Mouse (Mus musculus): Measurements from ENCODE around the gene Arid5b.
"Not testable (repeated sequence)": the region's sequence is repeated elsewhere in the genome, so short reads cannot be mapped to it uniquely, and the experiment has no call there.

Arid5b gene

GRCm38 (mm10) chr10:68110182-68110581, 168.4 kb downstream of the Arid5b start:
- no peak for DNase-seq (ENCODE audit: low spot score)

DNA sequence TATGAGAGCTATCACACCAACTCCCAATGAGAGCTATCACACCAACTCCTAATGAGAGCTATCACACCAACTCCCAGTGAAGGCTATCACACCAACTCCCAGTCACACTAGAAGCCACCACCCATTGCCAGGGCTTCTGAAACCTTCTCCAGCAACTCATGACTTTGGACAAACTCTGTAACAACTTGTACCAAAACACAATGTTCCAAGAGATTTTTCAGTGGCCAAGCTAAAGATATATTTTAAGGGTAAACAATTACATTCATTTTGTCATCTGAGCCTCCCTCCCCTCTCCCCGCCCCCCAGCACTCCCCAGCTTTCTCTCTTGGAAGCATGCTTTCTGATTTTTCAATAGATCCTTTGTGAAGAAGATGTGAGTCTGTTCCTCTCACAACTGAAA, 168.9 kb downstream of the Arid5b start:
- DNase-seq (ENCODE audit: low spot score), result no peak

DNA sequence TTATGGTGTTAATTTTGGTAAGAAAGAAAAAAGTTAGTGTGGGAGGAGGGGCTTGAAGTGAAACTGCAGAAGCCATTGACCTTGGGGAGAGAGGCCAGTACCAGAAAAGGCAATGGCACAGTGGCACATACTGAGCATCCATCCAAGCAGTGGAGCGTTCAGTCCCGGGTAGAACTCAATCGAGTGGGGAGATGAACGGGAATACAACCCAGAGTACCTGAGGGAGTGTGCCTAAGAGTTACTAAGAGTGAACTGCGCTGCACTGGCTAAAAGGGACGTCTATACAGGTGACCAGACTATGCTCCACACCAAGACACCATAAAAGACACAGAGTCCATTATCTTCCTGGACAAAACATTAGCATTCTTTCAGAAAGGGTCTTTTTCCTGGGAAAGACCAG, 170.8 kb downstream of the Arid5b start:
- no peak for DNase-seq (ENCODE audit: low spot score)

DNA sequence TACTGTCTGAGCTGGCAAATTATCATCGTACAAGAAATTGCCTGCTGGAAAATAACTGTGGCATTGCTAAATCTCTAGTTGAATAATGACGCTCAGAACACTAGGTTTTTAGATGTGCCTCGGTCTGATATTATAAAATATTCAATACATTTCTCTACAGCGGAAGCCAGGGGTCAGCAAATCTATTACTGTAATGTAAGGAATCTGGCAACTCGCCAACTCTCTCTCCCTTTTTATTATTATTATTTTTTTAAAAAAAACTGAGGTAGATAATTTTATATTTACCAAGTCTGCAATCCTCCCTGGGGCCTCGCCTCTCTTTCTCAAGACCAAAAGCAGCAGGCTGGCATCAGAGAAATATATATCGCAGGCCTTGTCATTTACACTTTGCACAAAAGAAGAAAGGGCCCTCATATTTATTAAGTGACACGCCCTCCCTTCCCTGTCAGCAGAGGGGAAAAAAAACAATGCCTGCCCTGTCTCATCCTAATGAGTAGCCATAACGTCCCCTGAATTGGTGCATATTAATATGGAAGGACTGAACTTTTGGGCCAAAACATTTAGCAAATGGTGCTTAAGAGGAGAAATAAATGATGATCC, 172.1 kb downstream of the Arid5b start:
- DNase-seq (ENCODE audit: low spot score), result no peak

- peak; percentile 45 for DNase-seq (ENCODE audit: low spot score)
These were observed 173.4 kb downstream of the Arid5b start for GRCm38 (mm10) chr10:68104881-68105781.

GRCm38 (mm10) chr10:68104481-68104880, 174.1 kb downstream of the Arid5b start:
- DNase-seq (ENCODE audit: low spot score), result no peak

DNA sequence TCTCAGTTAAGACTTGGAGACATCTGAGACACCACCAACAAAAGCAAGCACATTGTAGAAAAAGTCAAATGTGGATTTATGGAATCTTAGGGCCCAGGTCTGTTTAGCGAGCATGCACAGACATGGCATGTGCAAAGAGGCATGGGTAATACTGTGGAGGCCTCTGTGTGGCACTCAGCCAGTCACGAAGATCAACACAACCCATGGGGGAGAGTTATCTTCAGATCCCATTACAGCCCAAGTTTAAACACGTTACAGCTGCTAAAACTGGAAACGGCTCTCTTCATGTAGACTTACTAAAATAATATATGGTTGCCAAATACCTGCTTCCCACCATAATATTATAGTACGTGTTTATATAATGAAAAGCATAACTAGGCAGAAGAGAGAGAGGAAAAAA, 174.6 kb downstream of the Arid5b start:
- no peak for DNase-seq (ENCODE audit: low spot score)

DNA sequence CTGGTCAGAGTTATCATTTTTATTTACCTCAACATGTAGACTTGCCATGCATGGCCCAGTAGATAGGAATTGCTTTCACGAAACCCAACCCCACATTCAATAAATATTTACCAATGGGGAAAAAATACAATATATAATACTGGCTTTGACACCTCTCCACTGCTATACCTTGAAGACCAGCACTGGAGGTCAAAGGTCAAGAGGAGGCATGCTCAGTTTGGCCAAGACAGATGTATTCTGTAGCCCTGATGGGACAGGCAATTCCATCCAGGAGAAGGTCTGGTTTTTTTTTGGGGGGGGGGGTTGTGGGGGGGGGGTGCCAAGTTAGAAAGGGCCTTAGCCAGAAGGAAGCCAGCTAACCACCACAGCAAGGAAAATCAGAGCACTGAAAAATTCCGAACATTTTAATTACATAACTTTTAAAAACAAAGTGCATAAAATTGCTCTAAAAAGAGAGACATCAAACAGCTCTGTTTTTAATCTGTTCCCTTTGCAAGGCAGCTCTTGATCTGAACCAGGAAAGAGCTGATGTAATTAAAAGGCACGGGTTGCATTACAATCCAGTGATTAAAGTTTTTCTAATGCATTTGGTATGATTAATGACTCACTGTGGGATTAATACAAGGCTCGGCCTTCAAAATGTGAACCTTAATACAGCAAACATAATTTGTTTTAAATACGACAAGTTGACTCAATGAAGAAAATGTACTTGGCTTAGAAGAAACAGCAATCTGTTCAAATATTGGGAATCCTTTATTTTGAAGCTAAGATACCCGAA, 175.3 kb downstream of the Arid5b start:
- no peak for DNase-seq (ENCODE audit: low spot score)

DNA sequence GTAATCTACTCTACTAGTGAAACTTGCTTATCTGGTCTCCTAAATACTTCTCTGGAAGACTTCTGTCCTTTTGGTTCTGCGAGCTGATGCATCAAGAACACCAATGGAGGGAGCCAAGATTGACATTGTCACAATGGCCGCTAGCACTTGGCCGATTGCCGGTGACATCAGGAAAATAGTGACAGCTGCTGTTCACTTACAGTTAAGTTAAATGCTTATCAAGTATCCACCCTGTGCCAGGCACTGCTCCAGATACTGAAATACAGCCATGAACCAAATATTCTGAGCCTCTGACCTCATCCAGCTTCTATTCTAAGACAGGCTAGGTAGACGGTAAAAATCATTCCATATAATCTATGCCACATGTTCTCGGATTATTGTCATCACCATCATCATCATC, 176.0 kb downstream of the Arid5b start:
- DNase-seq (ENCODE audit: low spot score), result no peak

- no peak for DNase-seq (ENCODE audit: low spot score)
These were observed 177.3 kb downstream of the Arid5b start for GRCm38 (mm10) chr10:68101251-68101650.

DNA sequence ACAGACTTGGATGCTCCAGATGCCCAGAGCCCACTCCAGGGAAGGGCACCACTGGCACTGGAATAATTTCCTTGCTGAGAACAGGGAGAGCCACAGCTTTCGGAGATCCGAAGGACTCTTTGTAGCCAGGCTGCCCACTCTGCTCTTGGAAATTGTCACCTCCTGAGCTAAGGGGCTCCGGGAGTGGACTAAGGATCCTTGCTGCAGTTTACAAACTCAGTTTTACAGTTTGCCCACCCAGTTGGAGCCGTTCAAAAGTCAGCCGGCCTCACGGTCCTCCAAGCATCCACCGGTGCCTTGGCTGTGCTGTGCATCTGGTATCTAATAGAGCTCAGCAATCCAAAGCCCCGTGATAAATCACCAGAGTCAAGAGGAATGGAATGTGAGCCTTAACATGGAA, 178.0 kb downstream of the Arid5b start:
- DNase-seq (ENCODE audit: low spot score), result no peak

DNA sequence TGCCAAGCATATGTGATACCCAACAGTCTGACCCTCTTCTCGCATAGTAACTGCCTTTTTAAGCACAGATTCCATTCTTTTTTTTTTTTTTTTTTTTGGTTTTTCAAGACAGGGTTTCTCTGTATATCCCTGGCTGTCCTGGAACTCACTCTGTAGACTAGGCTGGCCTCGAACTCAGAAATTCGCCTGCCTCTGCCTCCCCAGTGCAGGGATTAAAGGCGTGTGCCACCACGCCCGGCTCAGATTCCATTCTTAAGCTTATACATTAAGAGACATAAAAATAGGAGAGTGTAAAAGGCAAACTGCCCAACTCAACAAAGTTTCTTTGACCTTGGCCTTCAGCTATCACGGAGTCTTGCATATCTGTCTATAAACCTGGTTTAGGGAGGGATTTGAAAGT, 178.7 kb downstream of the Arid5b start:
- DNase-seq (ENCODE audit: low spot score), result not testable (repeated sequence)

- DNase-seq (ENCODE audit: low spot score), result no peak
These were observed 180.5 kb downstream of the Arid5b start for GRCm38 (mm10) chr10:68097821-68098675.

GRCm38 (mm10) chr10:68096395-68096794, 182.1 kb downstream of the Arid5b start:
- DNase-seq (ENCODE audit: low spot score), result no peak

DNA sequence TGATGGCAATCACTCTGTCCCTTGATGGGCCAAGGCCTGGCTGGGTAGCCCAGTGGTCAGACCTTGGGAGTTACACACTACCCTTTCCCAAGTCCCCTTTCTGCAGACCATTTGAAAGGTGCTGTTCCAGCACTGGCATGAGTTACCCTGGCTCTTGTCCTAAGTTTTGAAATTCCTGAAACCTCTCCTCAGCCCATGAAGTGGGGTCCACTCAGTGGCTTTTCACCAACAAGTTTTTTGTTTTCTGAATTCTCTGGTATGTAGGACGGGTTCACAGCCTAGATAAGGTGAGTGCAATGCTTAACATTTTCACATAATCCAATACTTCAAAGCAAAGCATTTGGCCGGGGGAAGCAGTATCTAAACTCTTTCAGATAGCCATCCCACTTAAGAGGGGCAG, 183.4 kb downstream of the Arid5b start:
- DNase-seq (ENCODE audit: low spot score), result no peak

DNA sequence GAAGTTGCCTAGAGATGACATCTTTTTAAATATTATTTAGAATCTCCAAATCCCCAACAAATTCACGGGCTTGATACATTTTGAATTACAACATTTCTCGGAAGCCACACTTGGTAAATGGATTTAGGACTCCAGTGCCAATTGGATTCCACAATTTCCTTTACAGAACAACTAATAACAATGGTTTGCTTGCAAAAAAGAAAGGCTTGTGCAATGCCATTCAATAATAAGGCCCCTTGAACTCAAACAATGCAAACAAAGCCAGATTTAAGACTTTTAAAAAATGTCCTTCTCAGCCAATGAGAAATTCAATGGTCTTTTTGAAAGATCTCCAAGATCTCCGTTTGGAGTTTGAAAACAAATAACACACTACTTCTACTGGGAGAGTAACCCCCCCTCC, 185.0 kb downstream of the Arid5b start:
- no peak for DNase-seq (ENCODE audit: low spot score)

DNA sequence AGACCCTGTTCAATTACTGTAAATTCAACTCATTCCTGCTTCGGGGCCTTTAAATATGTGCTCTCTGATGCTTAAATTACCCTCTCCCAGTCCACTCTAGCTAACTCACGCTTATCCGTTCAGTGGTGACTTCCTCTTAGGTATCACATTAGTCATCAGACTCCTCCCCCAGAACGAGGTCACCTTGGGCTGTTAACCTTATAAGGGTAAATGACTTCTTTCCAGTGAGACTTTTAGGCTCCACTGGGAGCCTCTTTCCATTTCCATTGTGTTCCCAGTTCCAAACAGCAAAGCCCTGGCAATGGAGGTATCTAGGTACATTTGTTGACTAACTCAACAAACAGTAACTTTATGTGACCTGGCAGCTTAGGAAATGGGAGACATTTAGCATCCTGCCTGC, 186.7 kb downstream of the Arid5b start:
- DNase-seq (ENCODE audit: low spot score), result no peak

DNA sequence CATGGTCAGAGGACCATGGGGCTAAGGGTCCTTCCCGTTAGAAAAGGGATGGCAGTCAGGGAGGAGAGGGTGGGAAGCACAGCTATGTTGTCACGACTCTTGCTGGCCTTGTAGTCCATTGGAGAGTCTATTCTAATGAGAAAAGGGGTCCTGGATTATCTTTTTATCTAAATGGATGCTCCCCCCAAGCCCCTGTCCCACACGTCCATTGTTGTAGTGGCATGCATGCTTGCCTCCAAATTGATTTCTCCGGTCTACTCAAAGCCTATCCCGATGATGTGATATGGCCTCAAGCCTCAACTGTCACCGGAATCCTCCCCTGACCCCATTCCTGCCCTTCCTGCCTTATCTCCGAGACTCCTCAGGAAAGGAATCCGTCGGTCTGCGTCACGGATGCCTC, 187.5 kb downstream of the Arid5b start:
- DNase-seq (ENCODE audit: low spot score), result no peak

DNA sequence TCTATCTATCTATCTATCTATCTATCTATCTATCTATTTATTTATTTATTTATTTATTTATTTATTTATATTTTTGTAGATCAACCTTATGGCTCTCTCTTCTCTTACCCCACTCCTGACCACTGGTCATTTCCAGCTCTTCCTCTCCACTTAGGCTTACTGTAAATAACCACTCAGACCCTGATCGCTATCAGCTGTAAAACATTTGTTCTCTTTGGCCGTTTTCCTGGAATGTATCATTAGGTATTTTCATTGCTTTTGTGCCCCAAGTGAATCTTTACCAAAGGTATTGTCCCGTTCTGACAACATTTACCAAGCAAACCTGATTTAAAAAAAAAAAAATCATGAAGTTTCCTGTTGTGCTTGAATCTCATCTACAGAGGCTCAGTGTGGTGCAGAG, 188.0 kb downstream of the Arid5b start:
- DNase-seq (ENCODE audit: low spot score), result no peak

DNA sequence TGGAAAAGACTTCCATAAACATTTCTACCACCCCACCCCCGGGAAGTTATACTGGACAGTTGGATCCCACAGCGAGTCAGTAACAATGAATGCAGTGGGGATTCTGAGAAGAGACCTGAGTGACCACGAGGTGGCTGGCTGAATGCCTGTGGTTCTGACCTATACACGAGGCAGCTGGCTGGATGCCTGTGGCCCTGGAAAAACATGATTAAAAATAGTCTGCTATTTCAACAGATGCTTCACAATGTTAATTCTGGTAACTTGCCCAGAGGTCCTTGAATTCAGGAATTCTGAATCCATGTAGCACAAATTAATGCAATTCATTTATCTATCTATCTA, 188.4 kb downstream of the Arid5b start:
- no peak for DNase-seq (ENCODE audit: low spot score)

GRCm38 (mm10) chr10:68089435-68090196, 188.9 kb downstream of the Arid5b start:
- peak; percentile 12 for DNase-seq (ENCODE audit: low spot score)

All from T-cell, adult 2 months (primary cell).